Mouse (Mus musculus) stomach, postnatal 0 days (tissue): ENCODE measurements around the gene Trpm3. TPM values are rescaled to one million over a fixed set of nuclear protein-coding genes. Genes with fewer than 3 reads are reported as not detected.

Experiments
- ATAC-seq: fragments of 200-750 bp; cut with Nextera tagmentation; 2 replicates; pipeline ENCODE4 v1.8.0; 2017; ENCODE audit not compliant: low FRiP score, low TSS enrichment
- DNase-seq: peaks from one replicate; pipeline ENCODE4 v3.0.0-alpha.2; 2016; ENCODE audit warnings: low spot score
- H3K27ac ChIP-seq: fragments of 300-500 bp; sonication (generic); replicated peaks from 2 replicates; pipeline ENCODE4 v1.5.1; 2014; ENCODE audit warnings: mild to moderate bottlenecking, control low read depth
- H3K27me3 ChIP-seq: fragments of 300-500 bp; sonication (generic); 2 replicates; pipeline ENCODE4 v1.6.1; 2014; ENCODE audit warnings: low read length; ENCODE audit not compliant: control insufficient read depth, insufficient read depth
- H3K36me3 ChIP-seq: fragments of 300-500 bp; sonication (generic); 2 replicates; pipeline ENCODE4 v1.6.1; 2014; ENCODE audit warnings: low read length, mixed read lengths; ENCODE audit not compliant: control insufficient read depth, insufficient read depth
- H3K4me1 ChIP-seq: fragments of 300-500 bp; sonication (generic); replicated peaks from 2 replicates; pipeline ENCODE4 v1.6.1; 2014; ENCODE audit warnings: antibody characterized with exemption; ENCODE audit not compliant: control insufficient read depth, insufficient read depth
- H3K4me2 ChIP-seq: fragments of 300-500 bp; sonication (generic); replicated peaks from 2 replicates; pipeline ENCODE4 v1.6.1; 2014; ENCODE audit warnings: low read depth, mild to moderate bottlenecking, control low read depth, moderate library complexity
- H3K4me3 ChIP-seq: fragments of 300-500 bp; sonication (generic); 2 replicates; pipeline ENCODE4 v1.5.1; 2014; ENCODE audit warnings: low read depth, low read length, control low read depth
- H3K9ac ChIP-seq: fragments of 300-500 bp; sonication (generic); 2 replicates; pipeline ENCODE4 v1.6.1; 2014; ENCODE audit warnings: mild to moderate bottlenecking, low read length, control low read depth, mixed read lengths
- H3K9me3 ChIP-seq: fragments of 300-500 bp; sonication (generic); 2 replicates; pipeline ENCODE4 v1.6.1; 2016; ENCODE audit warnings: low read length; ENCODE audit not compliant: control insufficient read depth
- CTCF ChIP-seq: IDR thresholded peaks from 2 replicates; pipeline ENCODE4 v1.5.1; 2016; ENCODE audit warnings: antibody characterized with exemption, low read depth, mild to moderate bottlenecking, moderate library complexity
- EP300 ChIP-seq: optimal IDR thresholded peaks from 2 replicates; pipeline ENCODE3; 2016; ENCODE audit warnings: antibody characterized with exemption
- WGBS: fragments of 180-500 bp; shearing (Covaris S2); extraction: QIAGEN DNeasy Blood & Tissue Kit; methylation state at CpG from one replicate; pipeline ENCODE4 v1.1.7; 2014; 5-methylcytosine and 5-hydroxymethylcytosine counted together
- polyA plus RNA-seq: library from polyadenylated mRNA; unstranded; fragments of >200 nt; fragmentation: Nextera tagmentation; extraction: Ambion mirVana; gene quantifications from 2 replicates; pipeline ENCODE4 v1.2.1, GENCODE M21; 2015

Trpm3 gene
- polyA plus RNA-seq, 1 experiment from 2014 or later, result 0.33 TPM

DNA sequence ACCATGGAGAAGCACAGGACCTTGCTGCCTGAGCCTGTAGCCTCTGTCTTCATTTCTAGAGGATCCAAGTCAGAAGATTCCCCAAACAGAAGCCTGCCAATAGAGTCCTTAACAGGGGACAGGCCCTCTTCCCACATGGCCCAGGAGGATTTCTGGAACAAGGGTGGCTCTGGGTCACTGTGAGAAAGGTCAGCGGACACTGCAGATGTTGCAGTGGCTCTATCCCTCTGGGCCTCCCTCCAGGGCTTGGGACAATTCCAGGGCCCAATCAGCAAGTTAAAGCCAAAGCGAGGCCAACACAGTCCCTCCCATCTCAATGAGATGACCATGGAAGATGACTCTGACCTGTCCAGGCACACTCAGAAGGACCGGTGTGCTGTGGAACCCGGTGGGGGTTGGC lies 896.1 kb downstream of the Trpm3 start:
- no peaks in the 10 kb centered on the region for H3K9me3 ChIP-seq
- TF ChIP-seq EP300 (no peak), CTCF (no peak)
- no peak overlapping the region for H3K9ac ChIP-seq
- ATAC-seq (peak; percentile 71), DNase-seq (no peak)
- WGBS, result 75% methylated on average over 4 of the region's 4 CpGs
- H3K36me3 ChIP-seq, result no peaks in the 10 kb centered on the region
- H3K4me2 ChIP-seq, result no peak overlapping the region
- no peaks in the 10 kb centered on the region for H3K4me1 ChIP-seq
- no peak overlapping the region for H3K4me3 ChIP-seq
- 0 out of 2 replicates have a peak overlapping the region, but pooled peaks have one; percentile 40 for H3K27ac ChIP-seq
- H3K27me3 ChIP-seq, result no peaks in the 10 kb centered on the region

DNA sequence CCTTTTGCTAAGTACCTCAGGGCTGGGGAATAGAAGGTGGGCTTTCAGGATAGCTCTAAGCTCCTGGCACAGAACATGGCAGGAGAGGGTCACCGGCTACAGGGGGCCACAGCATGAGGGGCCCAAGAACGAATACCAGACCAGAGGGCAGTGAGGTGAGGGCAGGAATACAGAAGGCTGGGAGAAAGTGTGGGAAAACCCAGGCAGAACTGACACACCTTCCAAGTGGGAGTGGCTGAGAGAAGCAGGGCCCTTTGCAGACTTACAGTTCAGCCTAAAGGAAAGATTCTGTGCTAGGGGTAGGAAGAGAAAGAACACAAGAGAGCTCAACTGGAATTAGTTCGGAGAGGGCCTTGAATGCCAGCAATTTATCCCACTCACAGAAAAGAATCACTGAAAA lies 896.9 kb downstream of the Trpm3 start:
- Histone ChIP-seq H3K4me2 (no peak overlapping the region), H3K27me3 (no peaks in the 10 kb centered on the region), H3K36me3 (no peaks in the 10 kb centered on the region), H3K9me3 (no peaks in the 10 kb centered on the region), H3K4me3 (no peak overlapping the region), H3K4me1 (no peaks in the 10 kb centered on the region), H3K27ac (no peak overlapping the region), H3K9ac (no peak overlapping the region)
- TF ChIP-seq EP300, result no peak
- TF ChIP-seq CTCF, result no peak
- DNase-seq, result no peak
- WGBS, result 75% methylated on average over 3 of the region's 3 CpGs
- ATAC-seq, result no peak

DNA sequence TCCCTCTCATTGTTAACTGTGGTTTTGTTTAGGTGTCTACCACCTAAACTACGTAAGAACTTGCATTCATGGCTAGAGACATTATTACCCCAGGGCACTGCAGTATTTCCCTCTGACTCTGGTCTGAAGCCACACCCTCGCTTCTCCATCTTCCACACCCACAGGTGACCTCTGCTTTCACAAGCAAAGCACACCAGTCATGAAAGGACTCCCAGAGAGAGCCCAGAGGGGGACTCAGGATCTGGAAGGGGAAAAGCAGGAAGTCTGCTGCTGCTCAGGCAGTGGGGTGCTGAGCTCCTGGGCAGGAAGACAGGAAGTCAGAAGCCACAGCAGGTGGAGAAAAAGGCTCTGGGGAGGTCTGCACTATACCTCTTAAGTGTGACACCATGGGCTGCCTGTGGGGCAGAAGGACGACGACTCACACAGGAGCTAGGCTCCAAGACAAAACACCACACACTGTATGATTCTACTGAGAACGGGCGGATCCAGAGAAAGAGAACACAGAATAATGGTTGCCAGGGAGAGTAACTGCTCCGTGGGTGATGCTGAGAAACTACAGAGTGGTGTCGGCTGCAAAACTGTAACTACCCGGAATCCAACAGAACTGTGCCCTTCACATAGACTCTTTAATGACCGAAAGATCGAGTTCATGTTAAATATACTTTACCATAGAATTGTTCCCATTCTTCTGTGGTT lies 898.1 kb downstream of the Trpm3 start:
- H3K27me3 ChIP-seq, result no peaks in the 10 kb centered on the region
- H3K4me1 ChIP-seq, result no peaks in the 10 kb centered on the region
- ATAC-seq (peak; percentile 41; the same call in 1 of the 2 replicates), DNase-seq (no peak)
- TF ChIP-seq CTCF (no peak), EP300 (no peak)
- H3K4me3 ChIP-seq, result no peak overlapping the region
- H3K36me3 ChIP-seq, result no peaks in the 10 kb centered on the region
- WGBS, result 47% methylated on average over 11 of the region's 11 CpGs
- H3K27ac ChIP-seq, result no peak overlapping the region
- no peak overlapping the region for H3K4me2 ChIP-seq
- H3K9me3 ChIP-seq, result no peaks in the 10 kb centered on the region
- no peak overlapping the region for H3K9ac ChIP-seq

DNA sequence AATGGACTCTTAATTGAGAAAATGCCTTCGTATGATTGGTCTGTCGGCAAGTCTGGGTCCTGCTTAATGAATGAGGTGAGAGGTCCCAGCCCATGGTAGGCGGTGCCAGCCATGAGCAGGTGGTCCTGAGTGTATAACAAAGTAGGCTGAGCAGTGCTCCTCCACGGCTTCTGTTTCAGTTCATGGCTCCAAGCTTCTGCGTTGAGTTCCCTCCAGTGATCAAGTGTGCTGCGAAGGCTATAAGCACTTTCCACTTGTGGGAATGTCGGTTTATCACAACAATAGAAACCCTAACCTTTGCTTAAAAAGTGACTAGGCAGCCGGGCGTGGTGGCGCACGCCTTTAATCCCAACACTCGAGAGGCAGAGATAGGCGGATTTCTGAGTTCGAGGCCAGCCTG lies 898.7 kb downstream of the Trpm3 start:
- H3K36me3 ChIP-seq, result no peaks in the 10 kb centered on the region
- TF ChIP-seq CTCF (no peak), EP300 (no peak)
- no peak overlapping the region for H3K27ac ChIP-seq
- 82% methylated on average over 14 of the region's 14 CpGs for WGBS
- no peaks in the 10 kb centered on the region for H3K9me3 ChIP-seq
- H3K9ac ChIP-seq, result no peak overlapping the region
- no peak overlapping the region for H3K4me3 ChIP-seq
- H3K4me1 ChIP-seq, result no peaks in the 10 kb centered on the region
- H3K27me3 ChIP-seq, result no peaks in the 10 kb centered on the region
- no peak for ATAC-seq
- H3K4me2 ChIP-seq, result no peak overlapping the region
- no peak for DNase-seq

DNA sequence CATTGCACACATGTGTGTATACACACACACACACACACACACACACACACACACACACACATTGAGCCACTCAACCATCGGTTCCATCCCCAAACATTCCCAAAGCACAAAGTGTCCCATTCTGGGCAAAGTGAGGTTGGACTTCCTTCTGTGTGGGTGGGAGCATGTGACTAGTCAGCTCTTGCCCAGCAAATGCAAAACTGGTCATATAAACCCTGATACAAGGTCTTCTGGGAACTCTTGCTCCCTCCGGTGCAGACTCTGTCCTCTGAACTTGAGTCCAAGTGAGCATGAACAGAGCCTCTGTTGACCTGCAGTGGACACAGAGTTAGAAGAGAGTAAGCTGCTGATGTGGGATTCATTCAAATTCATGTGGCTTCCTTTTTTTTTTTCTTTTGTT lies 899.5 kb downstream of the Trpm3 start:
- ATAC-seq (no peak), DNase-seq (no peak)
- TF ChIP-seq CTCF (no peak), EP300 (no peak)
- WGBS, result 82% methylated on average over 2 of the region's 2 CpGs
- Histone ChIP-seq H3K27ac (no peak overlapping the region), H3K9ac (no peak overlapping the region), H3K4me1 (no peaks in the 10 kb centered on the region), H3K4me2 (no peak overlapping the region), H3K9me3 (no peaks in the 10 kb centered on the region), H3K27me3 (no peaks in the 10 kb centered on the region), H3K36me3 (no peaks in the 10 kb centered on the region), H3K4me3 (no peak overlapping the region)

DNA sequence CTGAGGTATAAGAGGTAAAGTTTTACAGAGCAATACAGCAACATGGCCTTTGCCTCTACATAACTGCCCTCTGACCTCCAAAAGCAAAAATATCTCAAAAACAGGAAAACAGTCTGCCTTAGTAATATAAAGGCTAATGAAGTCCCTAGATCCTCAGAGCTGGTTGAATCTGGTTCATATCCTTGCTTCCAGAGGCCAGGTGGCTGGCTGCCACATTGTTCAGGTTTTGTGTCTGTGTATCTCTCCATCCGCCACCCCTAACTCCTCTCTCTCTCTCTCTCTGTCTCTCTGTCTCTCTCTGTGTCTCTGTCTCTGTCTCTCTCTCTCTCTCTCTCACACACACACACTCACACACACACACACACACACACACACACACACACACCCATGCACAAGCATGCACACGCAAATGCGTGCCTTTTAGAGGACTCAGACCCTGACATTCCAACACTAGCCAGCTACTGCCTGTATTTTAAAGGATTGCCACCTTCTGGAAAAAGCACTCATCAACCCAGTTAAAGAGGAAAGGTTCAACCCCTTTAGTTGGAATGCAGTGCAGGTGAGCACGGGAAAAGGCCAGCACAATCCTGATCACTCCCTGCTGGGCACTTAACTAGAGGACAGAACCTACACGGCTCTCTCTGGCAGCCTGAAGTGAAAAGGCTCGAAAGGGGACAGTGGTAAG lies 902.8 kb downstream of the Trpm3 start:
- ATAC-seq (no peak), DNase-seq (no peak)
- Histone ChIP-seq H3K36me3 (no peaks in the 10 kb centered on the region), H3K4me3 (no peak overlapping the region), H3K9ac (no peak overlapping the region), H3K27ac (no peak overlapping the region), H3K4me2 (no peak overlapping the region), H3K9me3 (no peaks in the 10 kb centered on the region), H3K27me3 (no peaks in the 10 kb centered on the region), H3K4me1 (no peaks in the 10 kb centered on the region)
- 67% methylated on average over 6 of the region's 6 CpGs for WGBS
- TF ChIP-seq CTCF, result no peak
- no peak for TF ChIP-seq EP300
